Mouse (Mus musculus): ENCODE measurements around the gene Rhox3h.
"Not testable (repeated sequence)": the region's sequence is repeated elsewhere in the genome, so short reads cannot be mapped to it uniquely, and the experiment has no call there.

Rhox3h gene

GRCm38 (mm10) chrX:37668664-37669063, at the start of gene Rhox3h:
Rhox3h (minus strand) TSS chrX:37668764.
- DNase-seq (ENCODE audit: low spot score in 2 of 2) = not testable (repeated sequence)

GRCm38 (mm10) chrX:37701821-37702387, 33.3 kb upstream of the Rhox3h start:
- no peak for DNase-seq (ENCODE audit: low spot score in 2 of 2)

GRCm38 (mm10) chrX:37692261-37692660, 23.7 kb upstream of the Rhox3h start:
- DNase-seq (ENCODE audit: low spot score in 2 of 2) = no peak

GRCm38 (mm10) chrX:37683031-37683715, 14.6 kb upstream of the Rhox3h start:
- no peak for DNase-seq (ENCODE audit: low spot score in 2 of 2)

GRCm38 (mm10) chrX:37673177-37673576, 4.6 kb upstream of the Rhox3h start, which contains the start of gene Rhox2h:
Rhox2h (minus strand) TSS chrX:37673277.
- not testable (repeated sequence) for DNase-seq (ENCODE audit: low spot score in 2 of 2)

- not testable (repeated sequence) for DNase-seq (ENCODE audit: low spot score in 2 of 2)
These were observed 17.3 kb downstream of the Rhox3h start, which contains the start of gene Rhox4g for GRCm38 (mm10) chrX:37651227-37651626. Rhox4g (minus strand) TSS chrX:37651327.

- DNase-seq (ENCODE audit: low spot score in 2 of 2) = not testable (repeated sequence)
These were observed 25.2 kb downstream of the Rhox3h start, which contains the start of gene Rhox2g for GRCm38 (mm10) chrX:37643370-37643769. Rhox2g (minus strand) TSS chrX:37643470.

- not testable (repeated sequence) for DNase-seq (ENCODE audit: low spot score in 2 of 2)
These were observed 40.1 kb downstream of the Rhox3h start, which contains the start of gene Rhox3g for GRCm38 (mm10) chrX:37628512-37628911. Rhox3g (minus strand) TSS chrX:37628612.

Measured in spleen, postnatal 14 days (tissue).